Mouse (Mus musculus) erythroid progenitor cell, adult 5-6 weeks (primary cell): Measurements from ENCODE around the gene Lsm4. TPM values are rescaled to one million over a fixed set of nuclear protein-coding genes. Genes with fewer than 3 reads are reported as not detected.

Experiments used
- ATAC-seq: replicated peaks from 2 replicates; pipeline ENCODE4 v1.8.0; 2016; ENCODE audit warnings: moderate number of reproducible peaks, mild to moderate bottlenecking, moderate TSS enrichment, inconsistent platforms; ENCODE audit not compliant: poor library complexity, low FRiP score, severe bottlenecking
- total RNA-seq, 2 experiments: library from RNA; stranded (forward) in 1 of 2; stranded (reverse) in 1 of 2; fragments of 150-400 nt in 1 of 2; fragments of 186-747, 209-891 nt in 1 of 2; gene quantifications; 2 replicates each; pipeline versions ENCODE4 v1.2.3 to v1.2.4; 2015 to 2017; ENCODE audit warnings: low replicate concordance in 2 of 2

Gene Lsm4
- total RNA-seq, 2 experiments from 2014 or later = 57.6 to 93.1 TPM

DNA sequence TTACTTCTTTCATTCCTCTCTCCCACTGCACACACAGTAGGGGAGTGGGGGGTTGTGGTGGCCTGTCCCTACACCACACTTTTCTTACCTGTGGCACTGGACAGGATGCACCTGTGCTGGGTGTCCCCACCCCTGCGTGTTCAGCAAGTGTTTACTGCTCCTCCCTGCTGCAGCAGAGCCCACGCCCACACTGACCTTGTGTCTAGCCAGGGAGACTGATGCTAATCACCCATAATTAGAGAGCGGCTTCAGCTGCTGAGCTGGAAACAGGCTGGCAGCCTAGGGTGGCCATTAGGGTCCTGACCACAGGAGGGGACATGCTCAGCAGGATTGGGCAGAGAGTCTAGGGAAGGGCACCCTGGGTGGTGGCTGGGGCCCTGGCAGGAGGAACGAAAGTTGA lies 1.7 kb downstream of the Lsm4 start:
- ATAC-seq = peak; percentile 48

DNA sequence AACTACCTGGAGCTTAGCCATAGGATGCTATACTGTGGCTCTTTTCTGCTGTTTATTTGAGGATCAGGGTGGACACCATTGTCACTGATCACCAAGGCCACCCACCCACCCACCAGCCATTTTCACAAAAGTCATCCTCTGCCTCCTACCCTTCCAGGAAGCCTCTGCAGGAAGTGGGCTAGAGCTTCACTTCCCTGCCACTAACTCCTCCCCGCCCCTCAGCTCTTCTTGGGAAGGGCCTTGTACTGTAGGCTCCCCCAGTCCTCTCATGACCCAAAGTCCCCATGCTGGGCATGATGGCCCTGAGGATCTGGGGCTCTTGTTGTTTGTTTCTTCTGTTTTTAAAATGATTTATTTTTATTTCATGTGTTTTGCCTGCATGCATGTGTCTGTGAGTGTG lies 2.3 kb downstream of the Lsm4 start:
- ATAC-seq = no peak

DNA sequence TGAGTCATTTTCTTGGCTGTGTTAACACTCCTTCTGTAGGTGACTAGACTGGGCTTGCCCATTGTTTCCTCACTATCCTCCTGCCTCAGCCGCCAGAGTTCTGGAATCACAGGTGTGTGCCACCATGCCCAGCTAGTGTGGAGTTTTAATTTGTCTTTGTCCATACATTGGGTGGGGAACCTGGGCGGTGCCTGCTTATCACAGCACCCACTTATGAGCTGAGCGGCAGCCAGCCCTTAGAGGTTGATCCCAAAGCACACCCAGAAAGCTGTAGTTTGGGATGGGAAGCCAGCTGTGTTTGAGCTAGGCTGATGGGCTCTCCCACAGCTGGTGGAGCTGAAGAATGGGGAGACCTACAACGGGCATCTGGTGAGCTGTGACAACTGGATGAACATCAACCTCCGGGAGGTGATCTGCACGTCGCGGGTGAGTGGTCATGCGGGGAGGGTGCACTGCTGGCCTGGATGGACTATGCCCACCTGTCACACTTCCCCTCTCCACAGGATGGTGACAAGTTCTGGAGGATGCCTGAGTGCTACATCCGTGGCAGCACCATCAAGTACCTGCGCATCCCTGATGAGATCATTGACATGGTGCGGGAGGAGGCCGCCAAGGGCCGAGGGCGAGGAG lies 4.5 kb downstream of the Lsm4 start:
- peak; percentile 17; the same call in 1 of the 2 replicates for ATAC-seq

DNA sequence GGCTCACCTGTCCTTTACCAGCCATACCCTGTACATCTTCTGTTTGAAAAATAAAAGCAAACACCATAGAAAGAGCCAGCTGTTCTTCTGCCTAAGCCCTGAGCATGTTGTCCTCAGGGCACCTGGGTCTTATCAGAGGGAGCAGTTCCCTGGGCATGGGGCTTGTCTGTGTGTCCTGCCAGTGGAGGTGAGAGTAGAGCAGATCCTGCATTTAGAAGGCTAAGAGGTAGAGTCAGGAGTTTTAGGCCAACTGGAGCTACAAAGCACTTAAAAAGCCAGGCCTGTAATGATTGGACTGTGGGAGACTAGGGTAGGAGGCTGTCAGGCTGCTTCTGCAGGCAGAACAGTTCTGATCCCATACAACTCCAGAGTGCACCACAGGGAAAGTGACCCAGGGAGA lies 5.6 kb downstream of the Lsm4 start:
- ATAC-seq = no peak

DNA sequence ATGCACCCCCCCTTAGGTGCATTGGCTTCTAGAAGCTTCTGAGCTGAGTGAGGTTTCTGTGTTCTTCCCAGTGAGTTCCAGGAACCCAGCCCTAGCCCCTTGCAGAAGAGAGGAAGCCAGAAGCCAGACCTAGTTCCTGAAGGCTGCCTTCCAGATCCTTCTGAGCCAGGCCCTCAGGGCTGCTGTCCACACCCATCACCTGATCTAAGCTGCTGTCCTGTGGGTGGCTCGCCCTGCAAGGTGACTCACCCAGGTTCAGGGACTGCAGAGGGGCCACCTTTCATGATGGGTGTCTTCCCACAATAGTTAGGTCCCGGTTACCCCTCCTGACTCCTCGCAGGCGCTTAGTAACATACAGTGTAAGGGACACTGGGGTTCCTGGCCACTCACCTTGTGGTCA lies 6.4 kb downstream of the Lsm4 start:
- no peak for ATAC-seq

DNA sequence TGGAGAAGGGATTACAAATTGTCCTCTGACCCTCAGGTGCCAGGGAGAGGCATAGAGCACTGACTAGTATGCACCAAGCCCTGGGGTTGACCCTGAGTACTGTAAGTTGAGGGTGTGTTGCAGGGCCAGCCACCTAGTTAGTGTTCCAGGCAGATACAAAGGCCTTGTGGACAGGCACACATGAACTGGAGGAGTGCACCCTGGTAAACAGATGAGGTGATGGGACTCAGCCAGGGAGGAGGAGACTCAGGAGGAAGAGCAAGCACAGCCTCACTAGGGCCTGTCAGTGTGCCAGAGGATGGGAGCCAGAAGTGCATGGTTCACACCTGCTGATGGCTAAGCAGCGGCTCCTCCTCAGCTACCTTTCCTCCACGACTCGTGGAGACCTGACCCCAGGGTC lies 7.0 kb downstream of the Lsm4 start:
- ATAC-seq = no peak

DNA sequence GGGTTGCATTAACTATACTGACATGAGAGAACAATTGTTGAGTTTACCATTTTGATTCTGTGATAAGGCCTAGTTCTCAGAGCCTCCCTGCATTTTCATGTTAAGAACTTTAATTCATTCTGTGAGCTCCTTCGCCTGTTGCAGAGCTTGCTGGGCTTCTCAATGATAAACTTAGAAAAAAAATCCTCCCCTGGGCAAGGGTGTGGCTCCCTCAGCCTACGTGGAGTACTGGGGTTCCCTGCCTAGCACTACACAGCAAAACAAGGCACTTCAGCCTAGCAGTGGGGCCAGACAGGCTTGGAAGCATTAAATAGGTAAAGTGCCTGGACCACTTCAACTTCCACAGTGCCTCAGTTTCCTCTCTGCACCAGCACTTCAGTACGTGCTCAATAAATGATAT lies 8.4 kb downstream of the Lsm4 start:
- ATAC-seq = no peak

DNA sequence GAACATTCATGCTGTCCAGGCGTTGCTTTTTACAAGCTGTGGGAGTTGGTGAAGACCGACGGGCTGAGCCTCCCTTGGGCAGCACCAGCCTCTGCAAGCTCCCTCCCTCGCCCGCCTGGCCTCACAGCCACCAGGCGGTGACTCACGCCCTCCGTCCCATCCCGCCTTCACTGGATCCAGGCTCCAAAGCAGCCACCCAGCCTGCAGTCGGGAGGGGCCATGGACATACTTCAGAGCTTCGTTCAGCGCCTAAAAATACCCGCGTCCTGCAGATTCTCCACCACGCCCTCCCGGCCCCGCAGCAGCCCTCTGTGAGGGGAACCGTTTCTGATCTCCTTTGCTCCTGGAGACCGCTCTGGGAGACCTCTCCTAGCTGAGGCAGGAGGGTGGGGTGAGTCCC lies 9.1 kb downstream of the Lsm4 start:
- ATAC-seq = no peak

DNA sequence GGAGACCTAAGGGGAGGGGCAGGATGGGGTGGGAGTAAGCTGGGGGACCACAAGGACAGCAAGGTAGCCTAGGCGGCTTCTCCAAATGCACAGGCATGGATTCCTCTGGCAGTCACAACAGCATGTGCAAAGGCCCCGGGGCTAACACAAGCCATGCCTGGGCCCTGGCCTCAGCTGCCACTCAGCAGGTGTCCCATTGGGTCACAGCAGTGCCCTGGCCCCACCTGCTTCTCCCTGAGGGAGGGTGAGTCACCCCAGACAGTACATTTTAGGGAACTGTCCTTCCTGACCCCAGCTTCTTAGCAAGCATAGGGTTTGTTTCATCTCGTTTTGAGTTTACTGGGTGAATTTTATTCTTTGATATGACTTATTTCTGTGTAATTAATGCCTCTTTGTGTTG lies 9.6 kb downstream of the Lsm4 start:
- no peak for ATAC-seq

DNA sequence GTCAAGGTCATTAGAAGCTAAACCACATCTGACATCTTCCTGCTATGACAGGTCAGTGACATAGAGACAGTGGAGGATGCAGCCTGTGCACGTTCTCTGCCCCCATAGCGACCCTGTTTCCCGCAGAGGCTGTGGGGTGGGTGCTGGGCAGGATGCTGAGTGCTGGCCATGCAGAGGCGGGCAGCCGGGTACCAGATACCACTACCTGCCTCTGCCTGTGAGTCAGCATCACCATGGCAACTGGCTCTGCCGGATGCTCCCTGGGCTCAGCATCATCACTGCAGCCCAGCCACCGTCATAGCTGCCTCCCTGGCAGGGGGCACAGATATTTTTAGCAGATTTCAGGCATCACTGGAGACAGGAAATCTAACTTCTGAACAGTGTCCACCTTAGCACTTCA lies 11.2 kb downstream of the Lsm4 start:
- no peak for ATAC-seq

DNA sequence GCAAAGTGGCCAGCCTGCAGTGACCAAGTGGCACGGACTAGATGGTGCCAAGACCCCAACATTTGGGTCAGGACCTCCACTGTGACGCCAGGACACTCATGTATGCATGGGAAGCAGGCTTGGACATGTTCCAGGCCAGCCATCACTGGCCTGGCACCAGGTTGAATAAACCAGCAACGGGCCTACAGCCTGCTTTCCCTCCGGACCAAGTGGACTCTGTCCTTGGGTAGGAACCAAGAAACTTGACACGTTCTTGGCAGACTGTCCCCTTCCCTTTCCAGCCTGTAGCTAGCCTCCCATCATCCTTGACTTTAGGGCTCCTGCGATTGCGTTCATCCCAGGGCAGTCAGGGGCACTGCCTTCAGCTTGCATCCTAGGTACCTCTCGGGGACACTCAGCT lies 14.5 kb downstream of the Lsm4 start:
- ATAC-seq = no peak

DNA sequence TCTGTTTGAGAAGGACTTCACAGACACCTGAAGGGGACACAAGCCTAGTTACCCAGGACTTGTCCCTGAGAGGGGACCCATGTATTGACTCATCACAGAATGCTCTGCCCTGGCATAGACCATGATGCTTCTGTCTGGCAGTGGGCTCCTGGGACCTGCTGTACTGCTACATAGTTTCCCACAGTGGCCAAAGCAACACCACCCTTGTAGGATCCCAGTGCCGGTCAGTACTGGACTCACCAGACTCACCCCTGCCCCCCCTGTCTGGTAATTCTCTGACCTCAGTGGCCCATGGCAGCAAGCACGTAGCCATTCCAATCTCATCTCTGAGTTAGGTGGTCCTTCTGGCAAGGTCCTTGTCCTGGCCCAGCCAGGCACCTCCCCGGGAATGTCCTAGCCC lies 15.1 kb downstream of the Lsm4 start:
- ATAC-seq = no peak

DNA sequence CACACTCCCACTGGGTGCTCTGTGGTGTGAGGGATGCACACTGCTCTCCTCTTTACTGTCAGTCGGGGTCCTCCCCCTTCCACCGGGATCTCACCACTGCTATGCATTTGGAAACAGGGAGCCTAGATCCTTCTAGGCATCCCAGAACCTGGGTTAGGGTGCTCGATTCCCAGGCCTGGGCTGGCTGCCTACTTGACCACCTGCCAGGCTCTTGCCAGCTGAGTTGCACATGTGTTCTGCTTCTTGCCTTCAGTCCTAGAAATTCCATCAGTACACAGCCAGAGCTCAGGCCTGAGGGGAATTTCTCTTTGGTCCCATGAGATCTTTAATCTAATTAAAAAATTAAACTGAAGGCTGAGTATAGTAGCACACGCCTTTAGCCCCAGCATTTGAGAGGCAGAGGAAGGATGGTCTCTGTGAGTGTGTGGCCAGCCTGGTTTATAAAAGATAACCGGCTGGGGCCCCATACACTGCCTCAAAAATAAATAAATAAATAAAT lies 16.9 kb downstream of the Lsm4 start:
- ATAC-seq = no peak

DNA sequence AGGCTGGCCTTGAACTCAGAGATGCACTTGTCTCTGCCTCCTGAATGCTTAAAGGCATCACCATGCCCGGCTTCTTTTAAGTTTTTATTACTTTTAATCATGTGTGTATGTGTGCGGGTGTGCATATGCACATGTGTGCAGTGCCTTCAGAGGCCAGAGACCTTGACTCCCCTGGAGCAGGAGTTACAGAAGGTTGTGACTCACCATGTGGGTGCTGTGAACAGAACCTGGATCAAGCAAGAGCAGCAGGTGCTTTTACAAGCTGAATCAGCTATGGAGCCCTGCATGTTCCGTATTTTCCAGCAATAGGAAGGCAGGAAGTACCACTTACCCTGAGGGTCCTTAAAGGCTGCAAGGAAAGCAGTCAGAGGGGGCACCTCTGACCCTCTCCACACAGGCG lies 18.2 kb downstream of the Lsm4 start:
- ATAC-seq = no peak

DNA sequence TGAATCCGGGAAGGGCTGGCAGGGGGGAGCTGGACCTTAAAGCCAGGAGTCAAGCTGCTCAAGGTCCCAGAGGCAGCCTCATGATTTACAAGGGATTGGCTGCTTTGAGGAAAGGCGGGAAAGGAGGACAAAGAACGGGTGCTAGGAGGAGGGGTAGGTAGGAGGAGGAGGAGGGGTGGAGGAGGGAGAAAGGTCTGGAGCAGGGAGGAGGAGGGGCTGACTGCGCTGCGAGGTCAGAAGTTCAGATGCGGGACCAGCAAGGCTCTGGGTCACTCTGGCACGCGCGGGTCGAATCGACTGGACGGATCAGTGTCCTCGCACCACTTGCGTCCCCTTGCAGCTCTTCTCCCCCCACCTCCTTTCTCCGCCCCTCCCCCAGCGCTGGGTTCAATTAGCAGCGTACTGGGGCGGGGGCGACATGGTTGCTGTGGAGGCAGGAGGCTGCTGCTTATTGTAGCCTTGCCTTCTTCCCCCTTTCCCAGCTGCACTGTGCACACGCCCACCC lies 18.7 kb downstream of the Lsm4 start:
- no peak for ATAC-seq

DNA sequence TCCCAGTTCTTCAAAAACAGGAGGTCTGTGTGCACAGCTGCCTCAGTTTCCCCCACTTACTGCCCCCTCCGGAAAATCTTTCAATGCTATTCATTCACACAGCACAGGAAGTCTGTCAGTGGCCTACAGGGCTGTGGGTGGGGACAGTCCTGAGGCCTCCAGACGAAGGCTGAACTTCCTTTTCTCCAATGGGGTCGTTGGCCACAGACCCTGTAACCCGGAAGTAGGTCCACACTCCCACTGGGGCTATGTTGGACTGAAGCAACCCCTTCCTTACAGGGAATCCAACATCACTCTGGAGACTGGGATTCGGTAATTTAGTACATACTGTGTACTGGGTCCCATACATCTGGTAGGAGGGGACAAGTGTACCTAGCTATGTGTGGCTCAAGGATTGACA lies 20.6 kb downstream of the Lsm4 start:
- no peak for ATAC-seq

DNA sequence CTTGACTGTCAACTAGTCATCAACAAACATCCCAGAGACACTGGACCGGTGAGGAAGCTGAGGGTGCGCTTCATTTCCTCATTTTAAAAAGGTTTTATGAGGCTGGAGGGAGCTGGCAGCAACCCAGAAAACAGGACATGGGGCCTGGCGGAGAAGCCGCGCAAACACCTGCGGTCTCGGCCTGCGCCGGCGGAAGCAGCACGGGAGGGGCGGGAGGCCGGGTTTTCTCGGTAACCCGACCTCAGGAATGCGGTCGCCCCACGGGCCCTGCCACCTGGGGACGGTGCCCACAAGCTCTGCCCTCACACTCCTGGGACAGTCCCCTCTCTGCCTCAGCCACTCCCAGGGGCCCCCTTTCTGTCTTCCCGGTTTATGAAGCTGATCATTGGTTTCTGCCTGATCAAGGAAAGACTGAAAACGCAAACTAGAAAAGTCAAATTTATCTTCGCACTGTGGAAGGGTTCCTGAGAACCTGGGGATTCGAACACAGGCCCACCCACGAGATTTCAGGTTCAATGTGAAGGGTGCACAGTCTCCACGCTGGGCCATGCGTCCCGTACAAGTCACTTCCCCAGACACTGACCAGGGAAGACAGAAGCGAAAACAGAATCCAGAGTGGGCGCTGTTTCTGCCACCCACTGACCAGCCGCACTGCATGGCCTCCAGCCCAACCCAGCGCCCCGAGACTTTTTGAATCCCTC lies 22.4 kb downstream of the Lsm4 start:
- ATAC-seq = peak; percentile 12; the same call in 1 of the 2 replicates

DNA sequence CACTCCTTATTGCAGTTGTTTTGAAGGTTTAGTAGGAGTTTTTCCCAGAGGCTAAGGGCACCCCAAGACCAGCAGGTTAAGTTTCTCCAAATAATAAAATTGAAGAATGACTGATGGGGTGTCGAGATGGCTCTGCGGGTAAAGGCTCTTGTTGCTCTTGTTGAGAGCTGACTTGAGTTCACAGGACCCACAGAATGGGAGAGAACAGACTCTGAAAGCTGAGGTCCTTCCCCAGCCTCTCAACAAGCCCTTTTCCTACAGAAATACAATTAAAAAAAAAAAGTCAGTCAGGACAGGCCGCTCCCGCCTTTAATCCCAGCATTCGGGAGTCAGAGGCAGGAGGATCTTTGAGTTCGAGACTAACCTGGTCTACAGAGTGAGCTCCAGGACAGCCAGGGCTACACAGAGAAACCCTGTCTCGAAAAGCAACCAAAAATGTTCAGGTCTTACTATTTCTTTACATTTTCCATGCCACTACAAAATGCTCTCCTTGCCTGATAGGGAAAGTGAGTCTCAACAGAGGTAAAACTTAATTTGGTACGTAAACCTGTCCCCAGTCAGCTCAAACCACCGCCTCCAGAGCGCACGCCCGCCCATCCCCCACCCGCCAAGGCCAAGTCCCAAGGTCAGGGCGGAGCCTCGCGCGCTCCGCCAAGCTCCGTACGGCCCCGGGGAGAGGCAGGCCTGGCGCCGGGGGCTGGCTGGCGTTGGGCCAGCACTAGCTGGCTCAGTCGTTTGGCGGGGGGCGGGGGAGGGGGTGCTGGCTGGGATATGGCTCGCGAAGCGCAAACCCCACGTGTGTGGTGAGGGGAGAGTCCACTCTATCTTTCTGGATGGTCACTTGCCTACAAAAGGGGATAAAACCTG lies 23.2 kb downstream of the Lsm4 start:
- peak; percentile 44 for ATAC-seq

DNA sequence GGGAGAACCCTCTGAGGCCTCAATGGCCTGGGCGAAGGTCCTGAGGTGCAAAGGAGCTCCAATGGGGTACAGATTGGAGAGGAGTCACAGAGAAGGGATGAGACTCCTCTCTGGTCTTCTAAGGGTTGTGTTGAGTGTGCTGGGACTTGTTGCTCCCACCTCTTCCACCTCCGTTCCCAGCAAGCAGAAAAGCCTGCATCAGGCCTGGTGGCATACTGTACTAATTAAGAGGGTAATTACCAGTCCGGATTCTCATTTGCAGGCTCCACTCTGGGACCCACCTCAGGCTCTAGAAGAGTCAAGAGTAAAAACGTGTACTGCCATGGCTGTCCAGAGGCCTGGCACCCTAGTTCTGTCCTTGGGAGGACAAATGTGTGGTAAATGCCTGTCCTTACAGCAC lies 23.9 kb downstream of the Lsm4 start:
- no peak for ATAC-seq

DNA sequence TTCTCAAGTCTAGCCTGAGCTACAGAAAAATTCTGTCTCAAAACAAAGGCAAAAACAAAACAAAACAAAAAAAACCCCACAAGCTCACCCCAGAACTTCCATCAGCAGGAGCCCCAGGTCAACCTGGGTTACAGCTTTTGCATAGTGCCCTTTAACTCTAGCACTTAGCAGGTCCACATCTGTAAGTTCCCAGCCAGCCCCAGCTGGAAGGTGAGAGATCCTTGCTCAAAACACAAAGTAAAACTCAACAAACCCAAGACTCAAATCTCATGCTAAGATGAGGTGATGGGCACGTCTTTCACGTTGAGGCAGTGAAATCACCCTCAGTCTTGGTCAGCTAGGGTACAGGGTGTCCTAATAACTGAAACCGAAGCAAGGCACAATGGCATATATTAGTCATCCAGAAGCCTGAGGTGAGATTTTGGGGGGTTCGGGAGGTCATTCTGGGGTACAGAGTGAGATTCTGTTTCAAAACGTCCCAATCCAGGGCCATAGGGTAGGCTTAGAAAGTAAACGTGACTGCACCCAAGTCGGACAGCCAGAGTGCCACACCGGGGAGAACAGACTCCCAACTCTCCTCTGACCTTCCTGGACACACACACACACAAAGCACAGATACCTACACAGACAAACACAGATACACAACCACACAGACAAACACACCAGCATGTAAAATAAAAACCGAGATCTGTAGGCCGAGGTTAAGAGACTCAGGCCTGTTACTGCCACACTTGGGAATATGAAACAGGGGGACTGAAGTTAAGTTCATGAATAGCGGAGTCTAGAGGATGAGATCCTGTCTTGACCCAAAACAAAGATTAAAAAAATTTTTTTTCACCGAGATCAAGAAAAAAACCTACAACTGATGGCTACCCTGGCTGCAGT lies 24.6 kb downstream of the Lsm4 start:
- no peak for ATAC-seq
